Mouse (Mus musculus) CH12.LX (cell line): Measurements from ENCODE around the gene Itsn1. TPM values are rescaled to one million over a fixed set of nuclear protein-coding genes. Genes with fewer than 3 reads are reported as not detected.

Experiments
- DNase-seq: peaks from one replicate; pipeline ENCODE4 v3.0.0-alpha.2; 2013; ENCODE audit errors: extremely low read depth
- H3K27ac ChIP-seq: 2 replicates; pipeline ENCODE4 v1.5.1; 2012; ENCODE audit warnings: low read depth, mild to moderate bottlenecking, control low read depth, moderate library complexity; ENCODE audit not compliant: insufficient read depth
- H3K27me3 ChIP-seq: replicated peaks from 2 replicates; pipeline ENCODE3; 2012; ENCODE audit warnings: inconsistent platforms
- H3K36me3 ChIP-seq, 2 experiments: replicated peaks in 1 of 2; 2 replicates each; pipeline versions ENCODE3 to v1.6.1; 2012; ENCODE audit warnings: inconsistent platforms in 1 of 2, low read length in 1 of 2, mild to moderate bottlenecking in 1 of 2, mixed read lengths in 1 of 2, moderate library complexity in 1 of 2; ENCODE audit not compliant: control insufficient read depth in 1 of 2, insufficient read depth in 1 of 2
- H3K4me1 ChIP-seq, 2 experiments: 2 replicates each; pipeline ENCODE4 v1.6.1; 2012; ENCODE audit warnings: inconsistent platforms in 1 of 2, moderate library complexity in 1 of 2; ENCODE audit not compliant: insufficient read depth in 2 of 2, control insufficient read depth in 1 of 2
- H3K4me2 ChIP-seq: 2 replicates; pipeline ENCODE4 v1.6.1; 2012; ENCODE audit warnings: low read depth, mild to moderate bottlenecking, control low read depth; ENCODE audit not compliant: poor library complexity, insufficient read depth, severe bottlenecking
- H3K4me3 ChIP-seq, 3 experiments: fragments of 150-350 bp in 1 of 3; sonication (generic) in 1 of 3; replicated peaks in 1 of 3; 2 replicates each; pipeline versions ENCODE3 to v1.5.1; 2011 to 2012; ENCODE audit warnings: low read depth in 2 of 3, low read length in 2 of 3, mild to moderate bottlenecking in 2 of 3, moderate library complexity in 2 of 3, control low read depth in 1 of 3, improper control_type of control experiment in 1 of 3, inconsistent platforms in 1 of 3, mixed read lengths in 1 of 3; ENCODE audit not compliant: poor library complexity in 1 of 3
- H3K79me2 ChIP-seq: replicated peaks from 2 replicates; pipeline ENCODE4 v1.6.1; 2012; ENCODE audit warnings: mild to moderate bottlenecking, moderate library complexity; ENCODE audit not compliant: control insufficient read depth, poor library complexity, insufficient read depth, severe bottlenecking; ENCODE audit errors: extremely low read depth
- H3K9ac ChIP-seq: 2 replicates; pipeline ENCODE4 v1.6.1; 2012; ENCODE audit warnings: low read depth, mild to moderate bottlenecking, control low read depth, moderate library complexity; ENCODE audit not compliant: insufficient read depth
- H3K9me3 ChIP-seq: replicated peaks from 2 replicates; pipeline ENCODE3; 2012; ENCODE audit warnings: low read length, inconsistent platforms, mixed read lengths
- JUN ChIP-seq: IDR thresholded peaks from 2 replicates; pipeline ENCODE4 v1.6.1; 2011; ENCODE audit warnings: low read depth, mild to moderate bottlenecking, low read length, improper control_type of control experiment, moderate library complexity; ENCODE audit not compliant: insufficient read depth
- MEF2A ChIP-seq: IDR thresholded peaks from 2 replicates; pipeline ENCODE4 v1.6.1; 2014; ENCODE audit warnings: low read depth, mild to moderate bottlenecking, inconsistent platforms, low read length, improper control_type of control experiment, borderline replicate concordance
- TBP ChIP-seq: conservative IDR thresholded peaks from 2 replicates; pipeline ENCODE4 v1.6.1; 2011; ENCODE audit warnings: low read depth, low read length, improper control_type of control experiment
- UBTF ChIP-seq: IDR thresholded peaks from 2 replicates; pipeline ENCODE4 v1.6.1; 2012; ENCODE audit warnings: low read depth, mild to moderate bottlenecking, inconsistent platforms, low read length, improper control_type of control experiment, moderate library complexity
- ZKSCAN1 ChIP-seq: IDR thresholded peaks from 2 replicates; pipeline ENCODE4 v1.6.1; 2012; ENCODE audit warnings: low read depth, inconsistent platforms, low read length, improper control_type of control experiment, borderline replicate concordance
- ZMIZ1 ChIP-seq: IDR thresholded peaks from 2 replicates; pipeline ENCODE4 v1.6.1; 2012; ENCODE audit warnings: low read depth, mild to moderate bottlenecking, inconsistent platforms, low read length, improper control_type of control experiment
- ZNF384 ChIP-seq: IDR thresholded peaks from 2 replicates; pipeline ENCODE4 v1.6.1; 2012; ENCODE audit warnings: low read depth, low read length, improper control_type of control experiment, inconsistent platforms
- dilution Hi-C: fragments of 300-500 bp; cut with MboI; formaldehyde crosslinking; loops from 2 replicates; pipeline ENCODE4 v1.14.3; 2020; ENCODE audit warnings: low sequenced_read_pairs; ENCODE audit not compliant: extremely low pct_unique_long_range_greater_than_20kb, extremely low pct_ligation_motif_present
- in situ Hi-C: fragments of 300-500 bp; cut with MboI; formaldehyde crosslinking; loops from 3 replicates; pipeline ENCODE4 v1.14.3; 2019; ENCODE audit warnings: low sequenced_read_pairs, low pct_ligation_motif_present, low pct_unique_long_range_greater_than_20kb, mixed read lengths
- polyA plus RNA-seq: library from polyadenylated mRNA; unstranded; fragments of >175 nt; gene quantifications from 2 replicates; pipeline ENCODE4 v1.2.1, GENCODE M21; 2012; ENCODE audit warnings: low read depth; ENCODE audit not compliant: insufficient read length
- total RNA-seq, 2 experiments: library from RNA; depleted of rRNA; stranded (reverse); fragments of 300-350 nt in 1 of 2; fragments of >200 nt in 1 of 2; gene quantifications; 2 replicates each; pipeline ENCODE4 v1.2.3; 2012 to 2014

Gene Itsn1
- total and polyA plus RNA-seq, 3 experiments = 32.5 to 54.5 (median 46.3) TPM

GRCm38 (mm10) chr16:91810235-91810634, 81.2 kb downstream of the Itsn1 start:
- no peak overlapping the region for H3K4me2 ChIP-seq
- in situ Hi-C loops = no loop called here
- H3K27ac ChIP-seq = no peak overlapping the region
- DNase-seq = no peak
- no peaks in the 10 kb centered on the region for H3K9me3 ChIP-seq
- H3K36me3 ChIP-seq = peaks cover 41 to 61% of the 10 kb centered on the region in 2 experiments
- no peak for TF ChIP-seq JUN
- TF ChIP-seq, all 38 proteins: peak for 0
- Histone ChIP-seq H3K4me3 (no peak overlapping the region), H3K79me2 (no peaks in the 10 kb centered on the region), H3K9ac (no peak overlapping the region), H3K27me3 (no peaks in the 10 kb centered on the region), H3K4me1 (no peaks in the 10 kb centered on the region)
- dilution Hi-C loops = no loop called here

GRCm38 (mm10) chr16:91811339-91811738, 82.3 kb downstream of the Itsn1 start:
- H3K4me1 ChIP-seq = no peaks in the 10 kb centered on the region
- no peaks in the 10 kb centered on the region for H3K9me3 ChIP-seq
- H3K4me2 ChIP-seq = no peak overlapping the region
- H3K36me3 ChIP-seq = peaks cover 43 to 64% of the 10 kb centered on the region in 2 experiments
- H3K4me3 ChIP-seq = no peak overlapping the region
- H3K27me3 ChIP-seq = no peaks in the 10 kb centered on the region
- DNase-seq = no peak
- no peak for TF ChIP-seq TBP
- TF ChIP-seq ZNF384 = no peak
- no peak for TF ChIP-seq MEF2A
- no peak for TF ChIP-seq JUN
- no peak for TF ChIP-seq ZKSCAN1
- in situ Hi-C loops = no loop called here
- no peaks in the 10 kb centered on the region for H3K79me2 ChIP-seq
- no peak overlapping the region for H3K9ac ChIP-seq
- dilution Hi-C loops = no loop called here
- no peak overlapping the region for H3K27ac ChIP-seq

- H3K9ac ChIP-seq = no peak overlapping the region
- no peaks in the 10 kb centered on the region for H3K27me3 ChIP-seq
- no peaks in the 10 kb centered on the region for H3K9me3 ChIP-seq
- H3K4me3 ChIP-seq = no peak overlapping the region
- in situ Hi-C loops (no loop called here), dilution Hi-C loops (no loop called here)
- no peak overlapping the region for H3K4me2 ChIP-seq
- DNase-seq = no peak
- H3K79me2 ChIP-seq = no peaks in the 10 kb centered on the region
- no peak for TF ChIP-seq ZMIZ1
- no peak for TF ChIP-seq UBTF
- peaks cover 47 to 66% of the 10 kb centered on the region in 2 experiments for H3K36me3 ChIP-seq
- no peak overlapping the region for H3K27ac ChIP-seq
- no peaks in the 10 kb centered on the region for H3K4me1 ChIP-seq
Observed at GRCm38 (mm10) chr16:91811876-91812275, 82.8 kb downstream of the Itsn1 start.
